Mouse (Mus musculus) urinary bladder, postnatal 10 days (tissue): ENCODE data around the gene Pdgfc.
"Not testable (repeated sequence)": the region's sequence is repeated elsewhere in the genome, so short reads cannot be mapped to it uniquely, and the experiment has no call there.

Experiments used
- DNase-seq: peaks from one replicate; pipeline ENCODE4 v3.0.0; 2022; ENCODE audit warnings: low spot score

Pdgfc gene

GRCm38 (mm10) chr3:81045344-81046050 is 9.3 kb downstream of the Pdgfc start:
- no peak for DNase-seq

GRCm38 (mm10) chr3:81046652-81047607 is 10.7 kb downstream of the Pdgfc start:
- no peak for DNase-seq

GRCm38 (mm10) chr3:81051522-81051921 is 15.3 kb downstream of the Pdgfc start:
- no peak for DNase-seq

GRCm38 (mm10) chr3:81052422-81052821 is 16.2 kb downstream of the Pdgfc start:
- no peak for DNase-seq

GRCm38 (mm10) chr3:81054074-81054473 is 17.9 kb downstream of the Pdgfc start:
- no peak for DNase-seq

- DNase-seq: no peak
Observed at GRCm38 (mm10) chr3:81057719-81058118, 21.5 kb downstream of the Pdgfc start.

GRCm38 (mm10) chr3:81058527-81059031 is 22.4 kb downstream of the Pdgfc start:
- DNase-seq: no peak

GRCm38 (mm10) chr3:81068550-81068949 is 32.3 kb downstream of the Pdgfc start:
- DNase-seq: no peak

GRCm38 (mm10) chr3:81101136-81101535 is 64.9 kb downstream of the Pdgfc start:
- no peak for DNase-seq

- DNase-seq: no peak
Observed at GRCm38 (mm10) chr3:81102158-81102876, 66.1 kb downstream of the Pdgfc start.

- no peak for DNase-seq
Observed at GRCm38 (mm10) chr3:81102877-81103420, 66.7 kb downstream of the Pdgfc start.

GRCm38 (mm10) chr3:81107515-81107914 is 71.3 kb downstream of the Pdgfc start:
- DNase-seq: no peak

GRCm38 (mm10) chr3:81110968-81111367 is 74.8 kb downstream of the Pdgfc start:
- no peak for DNase-seq

GRCm38 (mm10) chr3:81112892-81113291 is 76.7 kb downstream of the Pdgfc start:
- no peak for DNase-seq

- DNase-seq: no peak
Observed at GRCm38 (mm10) chr3:81120664-81121063, 84.4 kb downstream of the Pdgfc start.

- DNase-seq: no peak
Observed at GRCm38 (mm10) chr3:81121731-81122130, 85.5 kb downstream of the Pdgfc start.

GRCm38 (mm10) chr3:81123461-81123860 is 87.2 kb downstream of the Pdgfc start:
- DNase-seq: no peak

- DNase-seq: no peak
Observed at GRCm38 (mm10) chr3:81127013-81127412, 90.8 kb downstream of the Pdgfc start.

- no peak for DNase-seq
Observed at GRCm38 (mm10) chr3:81136985-81137384, 100.8 kb downstream of the Pdgfc start.

- not testable (repeated sequence) for DNase-seq
Observed at GRCm38 (mm10) chr3:81138030-81138429, 101.8 kb downstream of the Pdgfc start.

- no peak for DNase-seq
Observed at GRCm38 (mm10) chr3:81143730-81144129, 107.5 kb downstream of the Pdgfc start.

GRCm38 (mm10) chr3:81149109-81149521 is 112.9 kb downstream of the Pdgfc start:
- DNase-seq: no peak
